Mouse (Mus musculus) embryonic fibroblast, embryonic 13.5 days (primary cell): Measurements from ENCODE around the gene A730071L15Rik.

Experiments
- CTCF ChIP-seq: IDR thresholded peaks from 2 replicates; pipeline ENCODE4 v1.5.1; 2011; ENCODE audit warnings: mild to moderate bottlenecking, control low read depth, low read length, moderate library complexity, borderline replicate concordance; ENCODE audit not compliant: insufficient read depth
- POLR2A ChIP-seq: IDR thresholded peaks from 2 replicates; pipeline ENCODE4 v1.6.1; 2011; ENCODE audit warnings: low read depth, mild to moderate bottlenecking, control low read depth, low read length, moderate library complexity

DNA sequence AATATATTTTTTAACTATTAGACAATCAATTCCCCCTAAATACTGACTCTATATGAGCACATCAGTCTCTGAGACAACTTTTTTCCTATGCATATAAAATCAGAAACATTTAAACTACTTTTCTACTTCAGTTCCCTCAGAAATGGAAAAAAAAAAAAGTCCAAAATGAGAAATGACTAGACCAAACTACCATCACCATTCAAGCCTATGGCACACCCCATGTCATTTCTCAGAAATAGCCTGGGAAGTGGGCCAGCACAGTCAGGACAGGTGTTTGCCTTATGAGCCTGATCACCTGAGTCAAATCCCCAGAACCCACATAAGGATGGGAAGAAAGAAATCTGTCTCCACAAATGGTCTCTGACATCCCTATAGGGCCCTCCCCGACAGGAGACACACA is 41.3 kb upstream of the A730071L15Rik start:
- no peak for TF ChIP-seq POLR2A
- TF ChIP-seq CTCF = no peak
